In the genomic region with DNA sequence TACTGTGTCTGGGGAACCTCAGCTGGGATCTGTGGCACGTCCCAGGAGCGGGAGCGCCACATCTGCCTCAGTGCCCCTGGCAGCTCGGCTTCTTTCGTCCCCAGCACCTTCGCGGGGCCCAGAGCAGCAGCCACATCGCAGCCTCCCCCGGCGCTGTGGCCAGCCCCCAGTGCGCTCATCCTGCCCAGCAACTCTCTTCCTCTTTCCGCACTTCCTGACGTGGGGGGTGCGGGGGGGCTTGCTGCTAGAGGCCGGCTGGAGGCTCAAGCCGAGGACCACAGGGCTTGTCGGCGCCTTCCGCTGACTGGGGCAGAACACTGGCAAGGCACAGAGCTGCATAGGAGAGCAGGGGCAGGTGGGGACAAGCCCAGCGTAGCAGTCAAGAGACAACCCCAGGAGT, we compare ENCODE assay signal across 8 mouse cellular contexts. TPM values are rescaled to one million over a fixed set of nuclear protein-coding genes. Genes with fewer than 3 reads are reported as not detected.
A peak's percentile ranks its signal among the peaks of the same experiment; 100 is the strongest.
DNase-seq lines count a peak whose midpoint lies in the region; ATAC-seq lines count a peak whose summit lies in the region.

No protein-coding gene starts in this region.

- no peak overlapping the region for H3K9ac ChIP-seq in forebrain, embryonic 16.5 days (replicated peaks; ENCODE audit: low read depth, low read length)
- peak overlapping the region; percentile 33; the same call in 1 of the 2 replicates for H3K9ac ChIP-seq in hindbrain, embryonic 16.5 days (ENCODE audit: low read depth, low read length)
- peak overlapping the region; percentile 53 for H3K9ac ChIP-seq in liver, embryonic 12.5 days

- H3K27ac ChIP-seq in forebrain, embryonic 16.5 days (ENCODE audit: low read length): no peak overlapping the region
- H3K27ac ChIP-seq in hindbrain, embryonic 16.5 days (ENCODE audit: low read depth, low read length): no peak overlapping the region
- H3K27ac ChIP-seq in liver, embryonic 12.5 days: peak overlapping the region; percentile 61

- H3K4me1 ChIP-seq in forebrain, embryonic 16.5 days (replicated peaks; ENCODE audit: control insufficient read depth, insufficient read depth, low read length): peaks cover 13% of the 10 kb centered on the region
- peaks cover 14% of the 10 kb centered on the region for H3K4me1 ChIP-seq in hindbrain, embryonic 16.5 days (ENCODE audit: control insufficient read depth, insufficient read depth, low read depth, low read length)
- H3K4me1 ChIP-seq in liver, embryonic 12.5 days: peaks cover 51% of the 10 kb centered on the region

- no peak overlapping the region; the same call in 1 of the 2 replicates for H3K4me3 ChIP-seq in forebrain, embryonic 16.5 days (replicated peaks; ENCODE audit: low read length)
- no peak overlapping the region for H3K4me3 ChIP-seq in hindbrain, embryonic 16.5 days (ENCODE audit: low read length)
- peak overlapping the region; percentile 90 for H3K4me3 ChIP-seq in liver, embryonic 12.5 days

- no peak for ATAC-seq in forebrain, embryonic 16.5 days
- ATAC-seq in hindbrain, embryonic 16.5 days: no peak
- no peak for ATAC-seq in liver, embryonic 12.5 days
- ATAC-seq in megakaryocyte-erythroid progenitor cell, adult 5-6 weeks (replicated peaks; ENCODE audit: low FRiP score, low TSS enrichment, poor library complexity, severe bottlenecking): no peak

- peak overlapping the region; percentile 19 for H3K4me2 ChIP-seq in forebrain, embryonic 16.5 days (ENCODE audit: low read length)
- H3K4me2 ChIP-seq in hindbrain, embryonic 16.5 days (ENCODE audit: low read length): peak overlapping the region; percentile 11
- peak overlapping the region; percentile 98 for H3K4me2 ChIP-seq in liver, embryonic 12.5 days

- no peaks in the 10 kb centered on the region for H3K27me3 ChIP-seq in forebrain, embryonic 16.5 days (replicated peaks; ENCODE audit: control insufficient read depth, insufficient read depth, low read length)
- H3K27me3 ChIP-seq in hindbrain, embryonic 16.5 days (replicated peaks; ENCODE audit: control insufficient read depth, insufficient read depth, low read length): no peaks in the 10 kb centered on the region
- H3K27me3 ChIP-seq in liver, embryonic 12.5 days (replicated peaks): peaks cover 52% of the 10 kb centered on the region

- peak; percentile 75 for DNase-seq in urinary bladder, postnatal 14 days (ENCODE audit: low spot score)
- no peak for DNase-seq in urinary bladder, adult 2 months (ENCODE audit: low spot score)
- peak; percentile 52 to 72 for DNase-seq in monocyte, adult 2 months (ENCODE audit: low read depth in 1 of 2, low spot score in 2 of 2)
- DNase-seq in frontal cortex, postnatal 36 days (ENCODE audit: low spot score in 2 of 2): no peak

- H3K36me3 ChIP-seq in forebrain, embryonic 16.5 days (ENCODE audit: control insufficient read depth, insufficient read depth): no peaks in the 10 kb centered on the region
- H3K36me3 ChIP-seq in hindbrain, embryonic 16.5 days (ENCODE audit: control insufficient read depth, insufficient read depth, low read length): no peaks in the 10 kb centered on the region
- H3K36me3 ChIP-seq in liver, embryonic 12.5 days: peaks cover 3% of the 10 kb centered on the region

- 21% methylated on average over 20 of the region's 20 CpGs for WGBS in forebrain, embryonic 16.5 days
- 17% methylated on average over 20 of the region's 20 CpGs for WGBS in hindbrain, embryonic 16.5 days
- WGBS in liver, embryonic 12.5 days (ENCODE audit: insufficient replicate concordance): 3% methylated on average over 20 of the region's 20 CpGs

- H3K9me3 ChIP-seq in forebrain, embryonic 16.5 days (ENCODE audit: control insufficient read depth, low read length): no peaks in the 10 kb centered on the region
- H3K9me3 ChIP-seq in hindbrain, embryonic 16.5 days (ENCODE audit: control insufficient read depth, low read length): no peaks in the 10 kb centered on the region
- no peaks in the 10 kb centered on the region for H3K9me3 ChIP-seq in liver, embryonic 12.5 days (replicated peaks)

RNA-seq across cellular contexts. Expression of a gene that starts 10.2 kb away (rescaled TPM):
- 135 and 148 TPM in 2 replicates for polyA plus RNA-seq in urinary bladder, adult 2 months (2012; rRNA removed)
- 28.7 and 33.6 TPM in 2 replicates for polyA plus RNA-seq in forebrain, embryonic 16.5 days (2015; fragmentation: Nextera tagmentation; extraction: Ambion mirVana)
- 32.3 and 37.5 TPM in 2 replicates for polyA plus RNA-seq in hindbrain, embryonic 16.5 days (2015; fragmentation: Nextera tagmentation; extraction: Ambion mirVana)
- polyA plus RNA-seq in liver, embryonic 12.5 days (2016; fragmentation: Nextera tagmentation; extraction: Ambion mirVana): 46.9 and 48.8 TPM in 2 replicates
- total RNA-seq in megakaryocyte-erythroid progenitor cell, adult 5-6 weeks (2014; fragmentation: Nextera tagmentation): 172 and 204 TPM in 2 replicates
- 44.4 and 60.2 TPM in 2 replicates for total RNA-seq in megakaryocyte-erythroid progenitor cell, adult 5-6 weeks (2017)

RNA-seq across cellular contexts. Expression of a gene that starts 19.9 kb away (rescaled TPM):
- polyA plus RNA-seq in urinary bladder, adult 2 months (2012; rRNA removed): 0.03 TPM in 1 of 2 replicates, not detected in the other
- polyA plus RNA-seq in forebrain, embryonic 16.5 days (2015; fragmentation: Nextera tagmentation; extraction: Ambion mirVana): 0.37 and 0.46 TPM in 2 replicates
- polyA plus RNA-seq in hindbrain, embryonic 16.5 days (2015; fragmentation: Nextera tagmentation; extraction: Ambion mirVana): 0.16 and 0.29 TPM in 2 replicates
- 2.3 and 2.5 TPM in 2 replicates for polyA plus RNA-seq in liver, embryonic 12.5 days (2016; fragmentation: Nextera tagmentation; extraction: Ambion mirVana)
- total RNA-seq in megakaryocyte-erythroid progenitor cell, adult 5-6 weeks (2014; fragmentation: Nextera tagmentation): not detected in 2 replicates
- total RNA-seq in megakaryocyte-erythroid progenitor cell, adult 5-6 weeks (2017): 0.33 and 1.5 TPM in 2 replicates

RNA-seq across cellular contexts. Expression of a gene that starts 33.3 kb away (rescaled TPM):
- polyA plus RNA-seq in urinary bladder, adult 2 months (2012; rRNA removed): 34.7 and 37.5 TPM in 2 replicates
- polyA plus RNA-seq in forebrain, embryonic 16.5 days (2015; fragmentation: Nextera tagmentation; extraction: Ambion mirVana): 256 and 290 TPM in 2 replicates
- 160 and 182 TPM in 2 replicates for polyA plus RNA-seq in hindbrain, embryonic 16.5 days (2015; fragmentation: Nextera tagmentation; extraction: Ambion mirVana)
- polyA plus RNA-seq in liver, embryonic 12.5 days (2016; fragmentation: Nextera tagmentation; extraction: Ambion mirVana): 137 and 140 TPM in 2 replicates
- total RNA-seq in megakaryocyte-erythroid progenitor cell, adult 5-6 weeks (2014; fragmentation: Nextera tagmentation): 2.1 TPM in 1 of 2 replicates, not detected in the other
- 0.75 TPM in 1 of 2 replicates, not detected in the other for total RNA-seq in megakaryocyte-erythroid progenitor cell, adult 5-6 weeks (2017)

RNA-seq across cellular contexts. Expression of a gene that starts 38.4 kb away (rescaled TPM):
- polyA plus RNA-seq in urinary bladder, adult 2 months (2012; rRNA removed): 0.06 and 0.11 TPM in 2 replicates
- polyA plus RNA-seq in forebrain, embryonic 16.5 days (2015; fragmentation: Nextera tagmentation; extraction: Ambion mirVana): 2.4 and 2.6 TPM in 2 replicates
- 1.5 TPM in 2 replicates for polyA plus RNA-seq in hindbrain, embryonic 16.5 days (2015; fragmentation: Nextera tagmentation; extraction: Ambion mirVana)
- 0.17 TPM in 1 of 2 replicates, not detected in the other for polyA plus RNA-seq in liver, embryonic 12.5 days (2016; fragmentation: Nextera tagmentation; extraction: Ambion mirVana)
- total RNA-seq in megakaryocyte-erythroid progenitor cell, adult 5-6 weeks (2014; fragmentation: Nextera tagmentation): 0.94 TPM in 1 of 2 replicates, not detected in the other
- total RNA-seq in megakaryocyte-erythroid progenitor cell, adult 5-6 weeks (2017): not detected in 2 replicates

RNA-seq across cellular contexts. Expression of a gene that starts 58.9 kb away (rescaled TPM):
- polyA plus RNA-seq in urinary bladder, adult 2 months (2012; rRNA removed): 4.9 and 15.4 TPM in 2 replicates
- 1.3 and 1.9 TPM in 2 replicates for polyA plus RNA-seq in forebrain, embryonic 16.5 days (2015; fragmentation: Nextera tagmentation; extraction: Ambion mirVana)
- polyA plus RNA-seq in hindbrain, embryonic 16.5 days (2015; fragmentation: Nextera tagmentation; extraction: Ambion mirVana): 2.7 and 4.0 TPM in 2 replicates
- polyA plus RNA-seq in liver, embryonic 12.5 days (2016; fragmentation: Nextera tagmentation; extraction: Ambion mirVana): 1.9 and 2.3 TPM in 2 replicates
- total RNA-seq in megakaryocyte-erythroid progenitor cell, adult 5-6 weeks (2014; fragmentation: Nextera tagmentation): 0.33 TPM in 1 of 2 replicates, not detected in the other
- 0.38 TPM in 1 of 2 replicates, not detected in the other for total RNA-seq in megakaryocyte-erythroid progenitor cell, adult 5-6 weeks (2017)

Comparison
In these comparisons a context has a peak if more than half of its experiments do, and no peak if none do; other contexts are left out.
1. DNase-seq: peak in urinary bladder, postnatal 14 days (single experiment) and monocyte, adult 2 months (2 of 2); none in urinary bladder, adult 2 months (single experiment) and frontal cortex, postnatal 36 days (0 of 2).
2. H3K4me2 ChIP-seq: peak in every context shown above with its lines; median percentile 98 in liver, embryonic 12.5 days; 19 in forebrain, embryonic 16.5 days; 11 in hindbrain, embryonic 16.5 days.